Comparison of ENCODE assay signal across 13 mouse cellular contexts in the genomic region with DNA sequence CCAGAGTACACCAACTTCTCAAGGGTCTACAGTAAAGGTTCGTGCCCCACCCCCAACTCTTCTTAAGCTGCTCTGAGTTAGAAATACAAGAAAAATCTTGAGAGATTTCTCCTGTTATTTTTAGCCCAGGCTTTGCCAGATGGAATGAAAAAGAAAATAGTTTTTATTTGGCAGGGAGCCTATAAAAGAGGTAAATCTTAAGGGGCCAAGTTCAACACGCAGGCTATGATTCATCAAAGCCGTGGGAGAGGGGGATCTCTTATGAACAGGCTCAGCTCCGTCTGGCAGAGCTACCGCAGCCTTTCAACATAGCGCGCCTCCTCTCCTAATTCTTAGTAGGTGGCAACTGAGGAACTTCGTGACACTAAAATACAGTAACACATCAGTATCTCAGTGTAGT. TPM values are rescaled to one million over a fixed set of nuclear protein-coding genes. Genes with fewer than 3 reads are reported as not detected.
DNase-seq lines count a peak whose midpoint lies in the region; ATAC-seq and TF ChIP-seq lines count a peak whose summit lies in the region.
"Had no signal": no experiment of that assay in that cellular context is flagged by ENCODE, and none has a peak within 500 bp of the region (broad histone marks: within the 10 kb centered on the region; RNA-seq: fewer than 3 reads in every experiment).

No protein-coding gene starts in this region.

- H3K4me1 ChIP-seq in heart, embryonic 10.5 days: peaks cover 25% of the 10 kb centered on the region
- peaks cover 52% of the 10 kb centered on the region for H3K4me1 ChIP-seq in lung, embryonic 16.5 days (replicated peaks; ENCODE audit: control insufficient read depth, insufficient read depth, low read length)
- H3K4me1 ChIP-seq in embryonic facial prominence, embryonic 10.5 days: peaks cover 28% of the 10 kb centered on the region
- H3K4me1 ChIP-seq in liver, postnatal 0 days (ENCODE audit: insufficient read depth): peaks cover 25% of the 10 kb centered on the region
- H3K4me1 ChIP-seq in hindbrain, embryonic 12.5 days: peaks cover 48% of the 10 kb centered on the region

- peaks cover 95% of the 10 kb centered on the region for H3K36me3 ChIP-seq in heart, embryonic 10.5 days
- H3K36me3 ChIP-seq in lung, embryonic 16.5 days (ENCODE audit: control insufficient read depth, insufficient read depth, low read length): peaks cover 71% of the 10 kb centered on the region
- H3K36me3 ChIP-seq in embryonic facial prominence, embryonic 10.5 days (replicated peaks): peaks cover 99% of the 10 kb centered on the region
- H3K36me3 ChIP-seq in liver, postnatal 0 days (replicated peaks; ENCODE audit: insufficient read depth, low read length): peaks cover 82% of the 10 kb centered on the region
- H3K36me3 ChIP-seq in hindbrain, embryonic 12.5 days: peaks cover 96% of the 10 kb centered on the region

- WGBS in heart, embryonic 10.5 days: 89% methylated on average over 8 of the region's 8 CpGs
- 41% methylated on average over 8 of the region's 8 CpGs for WGBS in lung, embryonic 16.5 days
- 94% methylated on average over 8 of the region's 8 CpGs for WGBS in embryonic facial prominence, embryonic 10.5 days
- 86% methylated on average over 8 of the region's 8 CpGs for WGBS in liver, postnatal 0 days (ENCODE audit: insufficient replicate concordance)
- WGBS in hindbrain, embryonic 12.5 days: 84% methylated on average over 8 of the region's 8 CpGs

- no peak for ATAC-seq in lung, embryonic 16.5 days (ENCODE audit: low read depth)
- ATAC-seq in liver, postnatal 0 days: no peak
- ATAC-seq in hindbrain, embryonic 12.5 days (ENCODE audit: low FRiP score): no peak

- H3K4me3 ChIP-seq in heart, embryonic 10.5 days: no peak overlapping the region
- H3K4me3 ChIP-seq in lung, embryonic 16.5 days (ENCODE audit: low read length): no peak overlapping the region
- H3K4me3 ChIP-seq in embryonic facial prominence, embryonic 10.5 days: no peak overlapping the region
- H3K4me3 ChIP-seq in liver, postnatal 0 days (ENCODE audit: low read depth, low read length): no peak overlapping the region
- H3K4me3 ChIP-seq in hindbrain, embryonic 12.5 days: no peak overlapping the region
- H3K4me3 ChIP-seq: megakaryocyte, embryonic 14.5 days had no signal

- peak; percentile 17 for DNase-seq in heart, embryonic 10.5 days (ENCODE audit: low spot score)
- DNase-seq in heart, postnatal 4 days: no peak
- no peak for DNase-seq in lung, postnatal 25 days (ENCODE audit: low spot score)
- DNase-seq in embryonic facial prominence, embryonic 10.5 days (ENCODE audit: low spot score): peak; percentile 2
- peak; percentile 7 for DNase-seq in neural tube, embryonic 10.5 days (ENCODE audit: extremely low spot score, low spot score)
- no peak for DNase-seq in liver, postnatal 0 days
- DNase-seq: adrenal gland, postnatal 10 days; gastrocnemius, postnatal 25 days; kidney, postnatal 10 days had no signal

- no peaks in the 10 kb centered on the region for H3K9me3 ChIP-seq in heart, embryonic 10.5 days
- no peaks in the 10 kb centered on the region for H3K9me3 ChIP-seq in lung, embryonic 16.5 days (ENCODE audit: control insufficient read depth, low read length)
- H3K9me3 ChIP-seq in embryonic facial prominence, embryonic 10.5 days: no peaks in the 10 kb centered on the region
- no peaks in the 10 kb centered on the region for H3K9me3 ChIP-seq in liver, postnatal 0 days (ENCODE audit: low read length)
- no peaks in the 10 kb centered on the region for H3K9me3 ChIP-seq in hindbrain, embryonic 12.5 days (replicated peaks)
- H3K9me3 ChIP-seq: megakaryocyte, embryonic 14.5 days had no signal

- TF ChIP-seq CTCF in liver, postnatal 0 days (IDR thresholded peaks at IDR 0.05; ENCODE audit: low read depth): no peak

- no peak overlapping the region for H3K27ac ChIP-seq in heart, embryonic 10.5 days
- peak overlapping the region; percentile 38 for H3K27ac ChIP-seq in lung, embryonic 16.5 days (ENCODE audit: low read length)
- no peak overlapping the region for H3K27ac ChIP-seq in embryonic facial prominence, embryonic 10.5 days (replicated peaks)
- H3K27ac ChIP-seq in liver, postnatal 0 days (ENCODE audit: low read depth): no peak overlapping the region
- H3K27ac ChIP-seq in hindbrain, embryonic 12.5 days: no peak overlapping the region

- no peak overlapping the region for H3K4me2 ChIP-seq in lung, embryonic 16.5 days (ENCODE audit: low read depth, low read length)
- H3K4me2 ChIP-seq in liver, postnatal 0 days (ENCODE audit: low read depth, low read length): no peak overlapping the region
- H3K4me2 ChIP-seq in hindbrain, embryonic 12.5 days (replicated peaks): no peak overlapping the region
- H3K4me2 ChIP-seq: liver, embryonic 11.5 days had no signal

- TF ChIP-seq EP300 in liver, postnatal 0 days (IDR thresholded peaks at IDR 0.05; ENCODE audit: low read depth): no peak

- 0 out of 2 replicates have a peak, but pooled peaks cover 4% of the 10 kb centered on the region for H3K27me3 ChIP-seq in heart, embryonic 10.5 days (ENCODE audit: insufficient read depth, poor library complexity, severe bottlenecking)
- no peaks in the 10 kb centered on the region for H3K27me3 ChIP-seq in lung, embryonic 16.5 days (ENCODE audit: control insufficient read depth, insufficient read depth, low read depth, low read length)
- H3K27me3 ChIP-seq in embryonic facial prominence, embryonic 10.5 days (replicated peaks; ENCODE audit: low read depth, poor library complexity, severe bottlenecking): no peaks in the 10 kb centered on the region
- no peaks in the 10 kb centered on the region for H3K27me3 ChIP-seq in liver, postnatal 0 days (ENCODE audit: insufficient read depth, low read length)
- H3K27me3 ChIP-seq in hindbrain, embryonic 12.5 days: no peaks in the 10 kb centered on the region
- H3K27me3 ChIP-seq: megakaryocyte, embryonic 14.5 days had no signal

- no peak overlapping the region for H3K9ac ChIP-seq in lung, embryonic 16.5 days (ENCODE audit: low read length)
- no peak overlapping the region for H3K9ac ChIP-seq in liver, postnatal 0 days (replicated peaks)
- H3K9ac ChIP-seq in hindbrain, embryonic 12.5 days: no peak overlapping the region

RNA-seq across cellular contexts. Expression of a gene that starts 10.0 kb away (rescaled TPM):
- 195 and 207 TPM in 2 replicates for polyA plus RNA-seq in heart, embryonic 10.5 days (2016; fragmentation: Nextera tagmentation; extraction: Ambion mirVana)
- 10 to 100 TPM; 78.1 to 82.1 TPM for total RNA-seq in heart, postnatal 4 days (2021)
- polyA plus RNA-seq in lung, embryonic 16.5 days (2015; fragmentation: Nextera tagmentation; extraction: Ambion mirVana): 225 and 232 TPM in 2 replicates
- 324 and 353 TPM in 2 replicates for polyA plus RNA-seq in embryonic facial prominence, embryonic 10.5 days (2016; fragmentation: Nextera tagmentation; extraction: Ambion mirVana)
- polyA plus RNA-seq in liver, postnatal 0 days (2015; fragmentation: Nextera tagmentation; extraction: Ambion mirVana): 5.9 and 6.2 TPM in 2 replicates
- 404 and 420 TPM in 2 replicates for polyA plus RNA-seq in hindbrain, embryonic 12.5 days (2016; fragmentation: Nextera tagmentation; extraction: Ambion mirVana)

RNA-seq across cellular contexts. Expression of a gene that starts 29.4 kb away (rescaled TPM):
- 0.06 and 0.16 TPM in 2 replicates for polyA plus RNA-seq in heart, embryonic 10.5 days (2016; fragmentation: Nextera tagmentation; extraction: Ambion mirVana)
- 10 to 100 TPM; 47.7 to 52.4 TPM for total RNA-seq in heart, postnatal 4 days (2021)
- 0.40 and 0.49 TPM in 2 replicates for polyA plus RNA-seq in lung, embryonic 16.5 days (2015; fragmentation: Nextera tagmentation; extraction: Ambion mirVana)
- polyA plus RNA-seq in embryonic facial prominence, embryonic 10.5 days (2016; fragmentation: Nextera tagmentation; extraction: Ambion mirVana): 0.05 and 0.10 TPM in 2 replicates
- not detected in 2 replicates for polyA plus RNA-seq in liver, postnatal 0 days (2015; fragmentation: Nextera tagmentation; extraction: Ambion mirVana)
- 0.07 and 0.10 TPM in 2 replicates for polyA plus RNA-seq in hindbrain, embryonic 12.5 days (2016; fragmentation: Nextera tagmentation; extraction: Ambion mirVana)

Comparison
In these comparisons a context has a peak if more than half of its experiments do, and no peak if none do; other contexts are left out.
1. DNase-seq: peak in heart, embryonic 10.5 days (single experiment), embryonic facial prominence, embryonic 10.5 days (single experiment) and neural tube, embryonic 10.5 days (single experiment); none in heart, postnatal 4 days (single experiment), lung, postnatal 25 days (single experiment) and liver, postnatal 0 days (single experiment).
2. RNA of a gene that starts 10.0 kb away (polyA plus RNA-seq): 404 to 420 TPM in hindbrain, embryonic 12.5 days, 324 to 353 TPM in embryonic facial prominence, embryonic 10.5 days, 225 to 232 TPM in lung, embryonic 16.5 days and 195 to 207 TPM in heart, embryonic 10.5 days; 5.9 to 6.2 TPM in liver, postnatal 0 days; every median in the first group is over 10 times any median in the second.